Comparison of ENCODE assay signal across 20 mouse cellular contexts in genomic region chr13:45444220-45444619, GRCm38 (mm10). TPM values are rescaled to one million over a fixed set of nuclear protein-coding genes. Genes with fewer than 3 reads are reported as not detected.
DNase-seq lines count a peak whose midpoint lies in the region; ATAC-seq and TF ChIP-seq lines count a peak whose summit lies in the region.
"Had no signal": no experiment of that assay in that cellular context is flagged by ENCODE, and none has a peak within 500 bp of the region (broad histone marks: within the 10 kb centered on the region; RNA-seq: fewer than 3 reads in every experiment).

No protein-coding gene starts in this region.

- no peak overlapping the region for H3K4me3 ChIP-seq in gastrocnemius, adult 2 months
- H3K4me3 ChIP-seq in liver, adult 2 months (ENCODE audit: insufficient read depth, low read depth, low read length): no peak overlapping the region
- H3K4me3 ChIP-seq in spleen, adult 2 months (ENCODE audit: extremely low read depth, insufficient read depth, insufficient read length): no peak overlapping the region
- H3K4me3 ChIP-seq: forebrain, embryonic 15.5 days; hindbrain, embryonic 12.5 days; liver, embryonic 13.5 days had no signal

- H3K36me3 ChIP-seq in liver, adult 2 months (ENCODE audit: control insufficient read depth, insufficient read depth, low read length): no peaks in the 10 kb centered on the region
- H3K36me3 ChIP-seq in spleen, adult 2 months (ENCODE audit: control insufficient read depth, insufficient read depth, low read length): no peaks in the 10 kb centered on the region
- H3K36me3 ChIP-seq: forebrain, embryonic 15.5 days; hindbrain, embryonic 12.5 days; liver, embryonic 13.5 days had no signal

- H3K9ac ChIP-seq in liver, adult 2 months (ENCODE audit: low read depth, low read length): no peak overlapping the region
- H3K9ac ChIP-seq: forebrain, embryonic 15.5 days; hindbrain, embryonic 12.5 days; liver, embryonic 13.5 days had no signal

- no peaks in the 10 kb centered on the region for H3K79me2 ChIP-seq in liver, adult 2 months (ENCODE audit: control insufficient read depth, insufficient read depth, low read length)

- intact Hi-C loops in gastrocnemius, adult 2 months (cut with DNase I): loop anchor here (5.0 kb wide), 1 partner anchor 277 kb away; no protein-coding TSS in a partner anchor

- no peak for TF ChIP-seq CTCF in gastrocnemius, adult 2 months (IDR thresholded peaks at IDR 0.05)
- TF ChIP-seq CTCF in liver, adult 2 months (IDR thresholded peaks at IDR 0.05; ENCODE audit: low read depth, low read length): no peak
- TF ChIP-seq CTCF in spleen, adult 2 months (IDR thresholded peaks at IDR 0.05; ENCODE audit: extremely low read depth, insufficient read depth, insufficient read length, insufficient replicate concordance): no peak

- no peak for DNase-seq in gastrocnemius, adult 2 months
- no peak for DNase-seq in gastrocnemius, adult 8-10 months (ENCODE audit: low spot score in 2 of 2)
- no peak for DNase-seq in liver, adult 2 months (ENCODE audit: extremely low read depth, low read depth, low spot score)
- DNase-seq in liver: no peak
- no peak for DNase-seq in spleen, adult 2 months (ENCODE audit: low read depth in 1 of 2, low spot score in 2 of 2)
- DNase-seq in spleen, postnatal 36 days (ENCODE audit: low spot score in 2 of 2): no peak
- peak; percentile 5 for DNase-seq in naive thymus-derived CD4-positive, alpha-beta T cell, adult 2 months (ENCODE audit: low read depth)
- DNase-seq: cerebellum, adult 8-10 months; gastrocnemius, postnatal 36 days; kidney, adult 11 months; layer of hippocampus, adult 9-11 months; left cerebral cortex, postnatal 4 days; liver, embryonic 13.5 days; right cerebral cortex, postnatal 4 days; thymus, adult 2 months; thymus, postnatal 4 days had no signal

- 83% methylated on average over 8 of the region's 8 CpGs for WGBS in liver, adult 2 months
- WGBS in spleen, adult 2 months: 71% methylated on average over 8 of the region's 8 CpGs

- peaks cover 2% of the 10 kb centered on the region; the same call in 1 of the 2 replicates for H3K4me1 ChIP-seq in liver, adult 2 months (ENCODE audit: control insufficient read depth, insufficient read depth, low read length)
- H3K4me1 ChIP-seq in spleen, adult 2 months (ENCODE audit: control insufficient read depth, insufficient read depth, insufficient read length): peaks cover 37% of the 10 kb centered on the region
- H3K4me1 ChIP-seq: forebrain, embryonic 15.5 days had no signal

- TF ChIP-seq POLR2A in liver, adult 2 months (IDR thresholded peaks at IDR 0.05; ENCODE audit: extremely low read depth, insufficient read depth, low read length): no peak
- no peak for TF ChIP-seq POLR2A in spleen, adult 2 months (IDR thresholded peaks at IDR 0.05; ENCODE audit: low read depth, low read length)

- no peak for ATAC-seq in granulocyte monocyte progenitor cell, adult 5-6 weeks (replicated peaks; ENCODE audit: poor library complexity, severe bottlenecking)
- ATAC-seq: forebrain, embryonic 15.5 days; Patski had no signal

- 0 out of 2 replicates have a peak, but pooled peaks cover 3% of the 10 kb centered on the region for H3K27me3 ChIP-seq in liver, adult 2 months (ENCODE audit: control insufficient read depth, insufficient read depth, low read length)
- H3K27me3 ChIP-seq in spleen, adult 2 months (ENCODE audit: control insufficient read depth, insufficient read depth, low read length): no peaks in the 10 kb centered on the region
- H3K27me3 ChIP-seq: forebrain, embryonic 15.5 days; hindbrain, embryonic 12.5 days; Patski had no signal

- H3K27ac ChIP-seq in gastrocnemius, adult 2 months: peak overlapping the region; percentile 78
- H3K27ac ChIP-seq in liver, adult 2 months (replicated peaks; ENCODE audit: insufficient read depth, low read depth, low read length): peak overlapping the region; percentile 56
- peak overlapping the region; percentile 94 for H3K27ac ChIP-seq in spleen, adult 2 months (ENCODE audit: insufficient read depth, low read length)
- H3K27ac ChIP-seq: forebrain, embryonic 15.5 days; hindbrain, embryonic 12.5 days; liver, embryonic 13.5 days had no signal

RNA-seq across cellular contexts. Expression of gene Mylip, which starts 54.7 kb away (rescaled TPM):
- total RNA-seq in gastrocnemius, adult 2 months (2021): 10 to 100 TPM in 1 of 2 experiments, 1 to 10 TPM in 1; 8.3 to 18.5 TPM
- total RNA-seq in gastrocnemius, adult 8-10 months (2022): 10 to 100 TPM; 11.4 to 21.1 (median 15.7) TPM
- 9.5 and 9.6 TPM in 2 replicates for total RNA-seq in liver, adult 2 months (2014; rRNA removed)
- polyA plus RNA-seq in liver, adult 2 months (2012; rRNA removed): 2.9 and 4.8 TPM in 2 replicates
- polyA plus RNA-seq in spleen, adult 2 months (2012; rRNA removed): 31.4 and 46.2 TPM in 2 replicates
- 13.6 and 13.7 TPM in 2 replicates for total RNA-seq in granulocyte monocyte progenitor cell, adult 5-6 weeks (2014; fragmentation: Nextera tagmentation)
- total RNA-seq in granulocyte monocyte progenitor cell, adult 5-6 weeks (2017): 10.3 and 11.7 TPM in 2 replicates
